Mouse (Mus musculus) lung, adult 2 months (tissue): ENCODE results near the gene Gdf11.

Source experiments
- CTCF ChIP-seq: fragments of 200-500 bp; IDR thresholded peaks from 2 replicates; pipeline ENCODE4 v1.5.1; 2011; ENCODE audit warnings: mild to moderate bottlenecking, low read length, control low read depth; ENCODE audit not compliant: insufficient read depth
- POLR2A ChIP-seq: fragments of 200-500 bp; IDR thresholded peaks from 2 replicates; pipeline ENCODE4 v1.6.1; 2011; ENCODE audit warnings: low read depth, mild to moderate bottlenecking, control low read depth, low read length, borderline replicate concordance; ENCODE audit errors: extremely low read depth

DNA sequence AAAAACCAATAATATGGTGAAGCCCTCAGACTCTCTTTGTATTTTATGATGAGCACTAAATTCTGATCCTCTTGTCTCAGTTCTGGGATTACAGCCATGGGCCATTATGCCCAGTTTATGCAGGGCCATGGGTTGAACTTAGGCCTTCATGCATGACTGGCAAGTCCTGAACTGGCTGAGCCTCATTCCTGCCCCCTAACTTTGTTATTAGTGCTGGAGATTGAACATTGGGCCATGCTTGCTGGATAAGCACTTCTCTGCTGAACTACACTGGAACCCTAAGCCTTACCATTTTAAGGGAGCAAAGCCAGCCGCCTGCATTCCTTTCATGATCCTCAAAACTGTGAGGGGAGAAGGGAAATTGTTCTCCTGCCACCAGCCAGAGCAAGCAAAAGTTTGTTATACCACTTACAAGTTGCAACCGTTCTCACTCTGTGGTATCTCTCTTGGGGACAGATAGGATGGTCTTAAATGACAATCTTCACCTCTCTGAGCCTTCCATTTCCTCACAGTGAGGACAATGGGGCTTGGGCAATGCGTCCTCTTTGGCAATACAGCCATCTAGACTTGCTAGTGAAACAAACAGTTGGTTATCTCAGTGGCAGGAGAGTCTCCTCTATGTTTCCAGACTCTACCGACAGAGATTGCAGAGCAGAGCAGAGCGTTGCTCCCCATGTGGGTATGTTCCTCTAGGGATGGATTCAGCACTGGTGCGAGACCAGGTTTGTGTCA is 8.4 kb upstream of the Gdf11 start:
- TF ChIP-seq POLR2A (no peak), CTCF (no peak)
